Mouse (Mus musculus) heart, postnatal 14 days (tissue): Measurements from ENCODE around the gene Pck2. TPM values are rescaled to one million over a fixed set of nuclear protein-coding genes. Genes with fewer than 3 reads are reported as not detected.
A peak's percentile ranks its signal among the peaks of the same experiment; 100 is the strongest.

Experiments used
- DNase-seq, 2 experiments: peaks; one replicate each; pipeline ENCODE4 v3.0.0; 2021 to 2022
- intact Hi-C: fragments of 180-260 bp; cut with DNase I; formaldehyde crosslinking; loops from one replicate; pipeline ENCODE4 v1.15.1; 2025
- long read RNA-seq, 2 experiments: library from polyadenylated mRNA; stranded (forward); transcript quantifications; one replicate each; pipeline ENCODE4 v2.0.0; 2021
- total RNA-seq, 2 experiments: library from RNA; stranded (reverse); gene quantifications; 2 replicates each; pipeline ENCODE4 v1.2.3; 2021

The Pck2 gene
- 10 to 100 TPM; 17.7 to 23.0 TPM for total RNA-seq
- long read RNA-seq, experiment 1, transcript Pck2-201 (10 exons, 3,400 nt) = major isoform, 22 of 30 reads
- long read RNA-seq, experiment 1, partial matches to known transcripts = 4 of 30 reads
- long read RNA-seq, experiment 1, other reads (novel, unspliced or antisense) = 4 of 30 reads
- long read RNA-seq, experiment 2, transcript Pck2-201 (10 exons, 3,400 nt) = major isoform, 19 of 27 reads
- long read RNA-seq, experiment 2, partial matches to known transcripts = 3 of 27 reads
- long read RNA-seq, experiment 2, other reads (novel, unspliced or antisense) = 5 of 27 reads

DNA sequence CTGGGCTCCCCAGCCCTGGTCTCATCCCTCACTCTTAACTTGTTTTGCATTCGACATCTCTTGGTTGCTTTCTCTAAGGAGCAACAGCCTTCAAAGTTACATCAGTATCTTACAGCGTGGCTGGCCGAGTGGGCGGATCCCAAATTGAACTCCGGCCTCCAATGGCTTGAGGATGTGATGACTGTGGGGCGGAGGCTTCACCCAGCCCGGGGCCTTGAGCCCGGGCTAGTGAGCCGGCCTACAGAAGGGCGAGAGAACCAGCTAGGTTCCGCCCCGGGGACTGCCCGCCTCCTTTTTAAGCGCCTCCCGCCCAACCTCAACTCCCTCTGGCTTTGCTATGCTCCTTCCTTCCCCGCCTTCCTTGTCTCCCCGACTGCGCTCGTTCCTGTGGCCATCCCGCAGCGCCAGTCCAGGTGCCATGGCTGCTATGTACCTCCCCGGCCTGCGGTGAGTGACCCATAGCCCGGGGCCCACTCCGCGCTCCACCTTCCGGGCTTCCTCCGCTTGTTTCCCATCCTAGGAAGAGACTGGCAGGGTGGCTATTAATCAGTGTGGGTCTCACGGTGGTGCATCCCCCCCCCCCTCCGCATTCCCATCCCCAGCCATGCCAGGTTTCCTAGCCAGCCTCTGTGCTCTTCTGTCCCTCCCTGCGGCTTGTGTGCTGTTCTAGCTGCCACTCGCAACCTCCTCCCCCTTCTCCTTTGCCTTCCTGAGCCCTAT, at the start of gene Pck2:
TSS of gene Pck2 (plus strand) at position 200 of the 720 bp plus-strand sequence.
- DNase-seq = peak; percentile 86 to 88
- intact Hi-C loops = loop anchor here (2.0 kb wide), 1 partner anchor 17 kb away; no protein-coding TSS in a partner anchor

DNA sequence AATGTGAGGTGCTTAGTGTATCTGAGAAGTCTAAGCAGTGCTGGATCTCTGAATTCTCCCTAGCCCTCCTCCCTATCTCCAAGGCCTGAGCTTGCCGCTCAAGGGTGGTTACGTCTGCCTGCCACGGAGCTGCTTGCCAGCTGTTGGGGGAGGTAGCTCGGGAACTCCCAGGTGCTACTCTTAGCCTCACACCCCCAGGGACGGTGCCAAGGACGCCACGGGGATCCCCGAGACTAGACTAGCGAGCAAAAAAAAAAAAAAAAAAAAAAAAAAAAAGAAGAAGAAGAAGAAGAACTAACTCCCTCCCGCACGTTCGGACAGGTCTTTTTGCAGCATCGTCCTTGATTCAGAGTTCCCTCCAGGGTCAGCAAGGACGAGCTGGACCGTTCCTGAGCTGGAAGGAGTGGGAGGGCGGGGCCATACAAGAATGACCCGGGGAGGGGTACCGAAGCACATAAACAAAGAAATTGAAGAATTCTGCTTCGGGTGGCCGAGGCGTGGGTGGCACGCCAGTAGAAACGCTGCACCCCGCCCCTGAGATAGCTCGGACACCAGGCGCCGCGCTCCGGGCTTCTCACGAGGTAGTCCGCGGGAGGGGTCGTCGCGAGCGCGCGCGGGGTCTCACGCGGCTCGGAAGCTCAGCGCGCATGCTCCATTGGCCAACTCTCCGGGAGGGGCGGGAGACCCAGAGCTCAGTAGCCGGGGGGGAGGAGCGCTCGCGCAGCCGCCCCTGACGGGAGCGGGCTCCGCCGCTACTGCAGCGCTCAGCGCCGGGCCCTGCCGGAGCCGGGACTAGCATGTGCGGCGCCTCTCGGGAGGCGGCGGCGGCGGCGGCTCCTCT, 49.5 kb upstream of the Pck2 start, which contains the start of gene Carmil3:
TSS of gene Carmil3 (plus strand) at position 291 of the 841 bp plus-strand sequence.
- intact Hi-C loops = loop anchor here (10.0 kb wide), 1 partner anchor 254 kb away; the partner anchor contains the start of genes Dhrs1 and Nop9
- DNase-seq = peak; percentile 70 to 75

DNA sequence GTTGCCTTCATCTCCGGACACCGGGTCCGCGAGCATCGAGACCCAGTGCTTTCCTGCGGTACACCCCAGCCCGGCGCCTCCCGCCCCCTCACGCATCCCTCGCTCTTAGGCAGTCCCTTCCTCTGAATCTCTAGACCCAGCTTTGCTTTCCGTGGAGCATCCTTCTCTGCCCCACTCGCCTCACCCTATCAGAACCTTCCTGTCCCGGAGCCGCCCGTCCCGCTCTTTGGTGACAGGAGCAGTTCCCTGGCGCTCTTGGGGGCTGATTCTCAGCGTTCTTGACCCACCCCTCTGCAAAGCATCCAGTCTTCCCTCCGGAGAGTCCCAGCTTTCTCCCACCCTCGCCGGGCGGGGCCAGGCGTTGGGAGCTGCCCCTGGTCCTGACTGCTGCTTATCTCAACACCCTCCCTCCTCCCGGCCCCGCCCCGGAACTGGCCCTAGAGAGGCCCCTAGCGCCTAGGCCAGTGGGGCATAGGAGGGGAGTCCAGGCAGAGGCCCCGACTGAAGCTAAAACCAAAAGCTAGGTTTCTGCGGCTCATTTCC, 48.7 kb upstream of the Pck2 start:
- DNase-seq = peak; percentile 65 to 67
- intact Hi-C loops = loop anchor here (10.0 kb wide), 1 partner anchor 253 kb away; the partner anchor contains the start of genes Dhrs1 and Nop9

DNA sequence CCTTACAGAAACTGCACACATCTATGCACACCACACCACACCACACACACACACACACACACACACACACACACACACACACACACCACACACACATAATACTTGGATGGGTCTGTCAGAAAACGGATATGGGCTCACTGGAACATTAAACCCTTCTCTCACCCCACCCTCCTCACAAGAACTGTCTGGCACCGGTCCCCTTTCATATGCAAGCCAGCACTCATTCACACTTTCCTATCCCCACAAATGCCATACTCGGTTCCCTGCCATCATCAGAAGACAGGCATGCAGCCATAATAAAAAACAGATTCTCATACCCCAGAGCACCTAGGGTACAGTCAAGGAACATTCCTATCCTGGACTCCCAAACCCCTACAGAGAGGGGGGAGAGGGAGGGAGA, 48.0 kb upstream of the Pck2 start:
- intact Hi-C loops = loop anchor here (10.0 kb wide), 1 partner anchor 253 kb away; the partner anchor contains the start of genes Dhrs1 and Nop9
- DNase-seq = no peak

DNA sequence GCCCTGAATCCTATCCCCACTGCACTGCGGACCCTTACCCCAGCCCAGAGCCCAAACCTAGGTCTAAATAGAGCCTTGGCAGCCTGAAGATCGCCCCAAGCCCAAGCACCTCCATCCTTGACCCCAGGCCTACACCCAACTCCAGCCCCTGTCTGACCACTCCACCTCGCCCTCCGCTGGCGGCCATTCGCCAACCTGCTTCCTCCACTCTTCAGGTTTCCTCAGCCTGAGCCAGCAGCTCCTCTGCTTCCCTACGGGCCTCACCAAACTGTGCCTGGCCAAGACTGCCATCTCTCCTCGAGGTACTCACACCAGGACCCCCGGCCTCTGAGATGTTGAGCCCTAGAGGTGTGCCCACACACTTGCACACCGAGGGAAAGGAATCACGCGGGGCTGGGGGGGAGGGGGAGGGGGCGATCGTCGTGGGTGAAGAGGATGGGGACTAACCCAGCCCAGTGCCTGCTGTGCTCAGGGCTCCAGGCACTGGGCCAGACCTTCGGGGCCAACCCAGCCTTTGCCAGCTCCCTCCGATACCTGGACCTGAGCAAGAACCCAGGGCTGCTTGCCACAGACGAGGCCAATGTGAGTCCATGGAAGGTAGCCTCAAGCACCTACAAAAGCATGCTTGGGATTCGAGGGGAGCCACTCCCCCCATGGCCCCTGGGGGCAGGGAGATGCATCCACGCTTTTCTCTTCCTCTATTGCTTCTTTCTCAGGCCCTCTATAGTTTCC, 44.4 kb upstream of the Pck2 start:
- intact Hi-C loops = loop anchor here (1.0 to 10.0 kb wide), 5 partner anchors 33 to 249 kb away; partner anchors contain the start of genes Dhrs1, Irf9 and Nop9
- DNase-seq = no peak

DNA sequence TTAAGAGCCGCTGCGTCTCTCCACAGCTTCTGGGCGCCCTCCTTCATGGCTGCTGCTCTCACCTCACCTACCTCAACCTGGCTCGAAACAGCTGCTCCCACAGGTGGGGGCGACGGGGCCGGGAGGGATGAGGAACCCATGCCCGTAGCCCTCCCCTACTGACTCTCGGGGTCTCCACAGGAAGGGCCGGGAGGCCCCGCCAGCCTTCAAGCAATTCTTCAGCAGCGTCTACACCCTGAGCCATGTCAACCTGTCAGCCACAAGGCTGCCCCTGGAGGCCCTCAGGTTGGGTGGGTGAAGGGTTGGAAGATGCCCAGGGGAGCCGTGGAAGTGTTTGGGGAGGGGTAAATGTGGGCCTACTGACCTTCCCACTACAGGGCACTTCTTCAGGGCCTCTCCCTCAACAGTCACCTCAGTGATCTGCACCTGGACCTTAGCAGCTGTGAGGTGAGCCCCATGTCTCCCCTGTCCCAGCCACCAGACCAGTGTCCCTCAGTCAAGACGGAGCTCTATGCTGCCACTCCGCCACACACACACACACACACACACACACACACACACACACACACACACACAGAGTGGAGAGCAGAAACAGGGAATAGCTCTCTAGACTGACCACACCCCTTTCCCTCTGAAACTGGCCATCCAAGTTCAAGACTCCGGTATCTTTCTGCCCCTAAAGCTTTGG, 43.2 kb upstream of the Pck2 start:
- DNase-seq = no peak
- intact Hi-C loops = loop anchor here (1.0 to 10.0 kb wide), 5 partner anchors 32 to 248 kb away; partner anchors contain the start of genes Dhrs1, Irf9 and Nop9

DNA sequence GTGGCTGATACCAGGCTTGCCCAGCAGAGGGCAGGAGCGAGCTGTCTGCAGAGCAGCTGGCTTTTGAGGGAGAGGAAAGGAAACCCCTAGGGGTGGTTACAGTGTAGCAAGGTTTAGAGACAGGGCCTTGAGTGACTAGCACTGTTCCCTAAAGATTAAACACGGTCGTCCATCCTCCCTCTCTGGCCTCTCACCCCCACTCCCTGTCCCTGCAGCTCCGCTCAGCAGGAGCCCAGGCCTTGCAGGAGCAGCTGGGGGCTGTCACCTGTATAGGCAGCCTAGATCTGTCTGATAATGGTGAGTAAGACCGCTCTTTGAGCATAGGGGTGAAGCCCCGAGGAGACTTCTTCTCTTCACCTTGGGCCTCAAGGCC, 42.6 kb upstream of the Pck2 start:
- intact Hi-C loops = loop anchor here (2.0 to 10.0 kb wide), 3 partner anchors 31 to 247 kb away; partner anchors contain the start of genes Dhrs1, Irf9 and Nop9
- DNase-seq = peak; percentile 90 to 95

DNA sequence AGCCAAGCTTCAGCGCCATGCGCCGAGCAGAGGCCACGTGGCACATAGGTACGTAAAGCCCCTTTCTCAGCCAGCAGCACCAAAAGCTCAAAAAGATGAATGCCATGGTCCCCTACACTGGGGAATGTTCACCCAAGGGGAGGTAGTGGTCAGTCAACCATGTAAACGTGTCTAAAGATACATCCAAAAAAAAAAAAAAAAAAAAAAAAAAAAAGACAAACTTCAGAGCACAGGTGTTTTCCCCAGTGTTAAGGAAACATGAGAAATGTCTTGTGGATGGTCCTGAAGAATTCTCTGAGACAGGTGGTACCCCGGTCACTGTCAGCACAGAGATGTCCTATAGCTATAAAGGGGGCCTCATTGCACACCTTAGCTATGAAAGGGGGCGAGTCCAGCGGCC, 34.5 kb upstream of the Pck2 start:
- DNase-seq = no peak
- intact Hi-C loops = no loop called here

DNA sequence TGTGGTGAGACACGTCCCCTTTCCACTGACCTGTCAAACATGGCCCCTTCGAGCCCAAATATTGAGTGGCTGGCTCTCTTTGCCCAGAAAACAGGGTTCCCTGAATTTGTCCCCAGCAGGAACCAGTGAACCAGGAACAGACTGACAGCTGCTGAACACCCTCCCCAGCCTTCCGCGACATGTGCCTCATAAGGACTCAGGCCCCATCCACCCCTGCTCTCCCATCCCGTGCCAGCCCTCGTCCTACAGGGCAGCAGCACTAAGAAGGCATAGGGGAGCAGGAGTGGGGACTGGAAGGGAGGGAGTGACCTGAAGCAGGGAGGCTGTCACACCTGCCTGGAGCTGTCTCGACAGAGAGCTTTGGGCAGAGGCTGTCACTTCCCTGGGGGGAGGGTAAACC, 32.3 kb upstream of the Pck2 start:
- intact Hi-C loops = no loop called here

DNA sequence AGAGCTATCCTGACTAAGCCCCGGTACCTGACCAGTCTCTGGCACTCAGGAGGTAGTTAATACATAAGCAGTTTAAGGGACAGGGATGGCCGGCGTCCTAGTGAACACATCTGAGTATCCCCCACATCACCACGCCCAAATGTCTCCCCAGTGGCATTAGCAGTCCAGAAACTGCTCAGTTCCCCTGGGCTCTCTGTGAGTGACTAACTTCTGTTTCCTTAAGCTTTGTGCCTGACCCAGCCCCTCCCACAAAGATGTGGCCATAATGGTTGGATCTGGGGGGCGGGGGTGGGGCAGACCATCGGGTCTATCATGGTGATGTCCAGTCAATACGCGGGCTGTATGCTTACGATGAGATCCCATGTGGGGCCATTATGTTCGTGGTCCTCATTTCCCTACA, 30.5 kb upstream of the Pck2 start:
- DNase-seq = no peak
- intact Hi-C loops = no loop called here

More for the DNA sequence above, 32.3 kb upstream of the Pck2 start:
- no peak for DNase-seq

DNA sequence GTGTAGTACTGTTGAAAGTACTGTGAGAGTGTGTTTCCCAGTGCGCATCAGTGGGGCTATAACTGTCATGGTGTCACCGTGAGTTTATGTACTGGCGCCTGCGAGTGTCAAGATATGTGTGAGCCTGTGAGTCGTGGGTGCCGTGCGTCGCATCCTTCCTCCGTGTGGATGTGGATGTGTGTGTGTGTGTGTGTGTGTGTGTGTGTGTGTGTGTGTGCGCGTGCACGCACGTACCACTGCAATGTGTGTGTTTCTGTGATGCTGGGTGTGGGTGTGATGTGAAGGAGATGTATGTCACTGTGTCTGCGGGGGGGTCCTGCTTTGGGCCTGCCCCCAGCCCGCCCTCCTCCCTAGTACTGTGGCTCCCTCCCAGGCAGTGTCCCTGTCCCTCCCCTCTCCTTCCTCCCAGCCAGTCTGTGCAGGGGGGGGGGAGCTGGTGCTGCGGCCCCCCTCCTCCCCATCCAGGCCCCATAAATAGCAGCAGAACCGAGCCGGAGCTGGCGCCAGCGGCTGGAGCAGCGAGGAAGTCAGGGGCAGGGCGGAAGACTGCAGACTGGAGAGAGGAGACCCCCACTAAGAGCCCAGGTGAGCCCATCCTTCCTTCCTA, 29.8 kb upstream of the Pck2 start, which contains the start of gene Cpne6:
TSS of gene Cpne6 (plus strand) at position 321 of the 607 bp plus-strand sequence.
- DNase-seq = no peak
- intact Hi-C loops = no loop called here

DNA sequence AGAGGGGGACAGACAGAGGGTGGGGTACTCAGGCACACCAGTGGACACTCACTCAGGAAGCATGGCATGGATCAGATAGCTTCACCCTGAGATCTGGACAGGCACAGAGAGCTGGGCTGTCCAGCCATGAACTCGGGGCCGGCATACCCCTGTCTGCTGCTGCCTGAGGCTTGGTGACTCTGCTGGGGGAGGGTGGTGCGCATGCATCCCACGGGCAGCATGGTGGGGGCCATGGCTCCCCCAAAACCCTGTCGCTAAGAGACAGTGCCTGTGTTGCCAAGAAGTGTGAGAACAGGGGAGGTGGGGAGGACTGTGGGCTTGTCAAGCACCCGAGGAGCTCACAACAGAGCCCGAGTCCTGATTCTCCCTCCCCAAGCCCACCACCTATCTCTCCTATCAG, 29.0 kb upstream of the Pck2 start:
- no peak for DNase-seq

DNA sequence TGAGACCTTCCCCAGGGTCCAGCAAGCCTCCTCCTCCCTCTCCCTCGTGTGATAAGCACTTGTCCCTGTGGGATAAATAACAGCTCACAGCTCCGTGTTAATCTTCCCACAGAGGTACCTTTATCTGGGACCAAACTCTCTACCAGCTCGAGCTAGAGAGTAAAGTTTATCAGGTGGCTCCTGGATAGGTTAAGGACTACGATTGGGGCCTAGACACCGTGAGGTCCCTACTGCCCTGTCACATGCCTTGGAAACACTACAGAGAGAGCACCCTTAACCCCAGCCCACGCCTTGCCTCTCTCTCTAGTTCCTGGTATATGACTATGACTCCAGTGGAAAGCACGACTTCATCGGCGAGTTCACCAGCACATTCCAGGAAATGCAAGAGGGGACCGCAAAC, 26.1 kb upstream of the Pck2 start:
- DNase-seq = no peak
- intact Hi-C loops = no loop called here

More for the DNA sequence above, 29.0 kb upstream of the Pck2 start:
- intact Hi-C loops = no loop called here

DNA sequence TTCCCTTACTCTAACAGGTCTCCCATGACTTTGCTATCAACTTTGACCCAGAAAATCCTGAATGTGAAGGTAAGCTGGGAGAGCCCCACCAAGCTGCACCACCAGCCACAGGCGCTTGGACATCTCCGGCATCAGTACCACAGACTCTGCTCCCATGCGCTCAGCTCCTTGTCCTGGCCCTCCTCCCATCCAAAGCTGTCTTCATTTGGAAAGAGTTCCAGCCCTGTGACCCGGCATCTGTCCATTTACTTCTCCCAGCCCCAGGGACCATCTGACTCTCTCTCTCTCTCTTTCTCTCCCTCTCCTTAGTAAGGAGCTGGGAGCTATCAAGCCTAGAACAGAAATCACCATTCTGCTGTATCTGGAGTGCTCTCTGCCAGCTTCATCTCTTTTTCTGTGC, 24.2 kb upstream of the Pck2 start:
- intact Hi-C loops = no loop called here
- DNase-seq = no peak

DNA sequence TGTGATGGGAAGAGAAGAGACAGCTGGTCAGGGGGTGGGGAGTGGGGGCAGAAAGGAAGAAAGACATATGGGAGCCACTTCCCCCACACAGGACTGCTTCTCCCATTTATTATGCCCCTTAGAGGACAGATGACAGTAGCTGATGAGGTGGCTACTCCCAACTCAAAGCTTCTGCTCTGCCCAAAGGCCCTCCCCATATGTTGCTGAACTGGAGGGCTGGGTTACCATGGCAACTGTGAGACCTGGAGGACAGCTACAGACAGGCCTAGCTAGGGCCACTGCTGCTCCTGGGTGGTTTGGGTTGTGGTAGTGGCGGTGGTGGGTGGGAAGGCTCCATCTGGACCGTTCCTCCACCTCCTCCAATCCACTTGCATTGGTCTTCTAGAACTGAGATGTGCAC, 21.2 kb upstream of the Pck2 start:
- DNase-seq = no peak
- intact Hi-C loops = no loop called here

DNA sequence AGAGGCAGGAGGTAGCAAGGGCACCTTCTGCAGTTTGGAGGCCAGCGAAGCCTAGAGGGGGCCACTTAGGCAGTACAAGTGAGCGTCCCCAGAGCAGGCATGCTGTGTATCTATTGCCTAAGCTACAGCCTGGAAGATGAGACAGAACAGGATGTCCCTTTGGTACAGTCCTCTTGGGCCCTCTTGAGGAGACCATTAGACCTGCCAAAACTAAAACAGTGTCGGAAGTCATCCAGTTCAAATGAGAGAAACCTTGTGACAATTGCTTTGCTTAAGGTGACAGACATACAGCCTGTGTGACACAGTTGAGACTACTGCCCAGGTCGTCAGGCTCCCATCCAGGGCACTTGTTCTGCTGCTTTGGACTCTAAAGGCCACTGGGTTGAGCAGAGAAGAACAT, 20.5 kb upstream of the Pck2 start:
- intact Hi-C loops = no loop called here
- DNase-seq = no peak

DNA sequence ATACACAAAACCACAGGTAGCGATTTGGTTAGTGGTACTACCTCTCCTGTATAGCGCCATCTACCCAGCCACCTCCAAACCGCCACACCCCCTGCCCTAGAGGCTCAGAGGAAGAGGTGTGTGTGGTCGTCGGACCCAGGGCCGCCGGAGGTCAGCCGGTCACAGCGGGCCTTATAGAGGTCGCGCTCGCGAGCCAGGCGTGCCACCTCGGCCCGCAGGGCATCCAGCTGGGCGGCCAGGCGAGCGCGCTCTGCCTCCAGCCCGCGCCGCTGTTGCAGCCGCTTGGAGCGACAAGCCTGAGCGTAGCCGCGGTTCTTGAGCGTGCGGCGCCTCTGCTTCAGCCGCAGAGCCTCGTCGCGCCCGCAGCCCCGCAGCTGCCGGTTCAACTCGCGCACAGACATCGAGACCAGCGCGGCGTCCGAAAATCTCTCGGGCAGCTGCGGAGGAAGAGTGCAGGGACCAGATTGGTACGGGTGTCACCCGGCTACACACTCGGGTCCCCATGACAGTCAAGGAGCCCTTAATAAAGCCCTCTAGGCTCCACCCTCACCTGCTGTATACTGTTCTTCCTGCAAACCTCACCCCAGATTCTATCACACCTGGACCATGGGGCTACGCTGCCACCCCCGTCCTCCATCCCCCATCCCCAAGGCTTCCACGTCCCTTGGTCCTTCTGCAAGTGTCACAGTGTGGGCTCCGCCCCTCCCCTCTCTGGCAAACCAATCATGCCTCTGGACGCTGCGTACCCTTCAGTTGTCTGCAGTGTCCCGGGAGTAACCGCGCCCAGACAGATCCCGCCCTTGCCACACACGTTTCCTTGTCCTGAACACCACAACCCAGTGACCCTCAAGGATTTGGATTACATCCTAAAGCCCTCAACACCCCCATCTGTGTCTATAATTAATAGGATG, 19.4 kb upstream of the Pck2 start:
- intact Hi-C loops = no loop called here
- peak in 1 of 2 experiments; percentile 41 for DNase-seq
